Mouse (Mus musculus): ENCODE measurements around the gene Usf3. TPM values are rescaled to one million over a fixed set of nuclear protein-coding genes. Genes with fewer than 3 reads are reported as not detected.

Gene Usf3
- total and polyA plus RNA-seq, 3 experiments, result 4.0 to 8.5 (median 5.2) TPM

GRCm38 (mm10) chr16:44168990-44169389, 4.1 kb upstream of the Usf3 start:
- no peaks in the 10 kb centered on the region for H3K27me3 ChIP-seq (replicated peaks)
- no peaks in the 10 kb centered on the region for H3K79me2 ChIP-seq (replicated peaks; ENCODE audit: control insufficient read depth, extremely low read depth, insufficient read depth, poor library complexity, severe bottlenecking)
- H3K4me1 ChIP-seq (ENCODE audit: control insufficient read depth in 1 of 2, insufficient read depth in 2 of 2), result peaks cover 3 to 13% of the 10 kb centered on the region in 2 experiments; a peak in 2 of 4 replicates
- no peak overlapping the region for H3K4me3 ChIP-seq (replicated peaks in 1 of 3; ENCODE audit: low read depth in 2 of 3, low read length in 2 of 3, poor library complexity in 1 of 3)
- no peak overlapping the region for H3K4me2 ChIP-seq (ENCODE audit: insufficient read depth, low read depth, poor library complexity, severe bottlenecking)
- no peaks in the 10 kb centered on the region for H3K36me3 ChIP-seq (replicated peaks in 1 of 2; ENCODE audit: control insufficient read depth in 1 of 2, insufficient read depth in 1 of 2, low read length in 1 of 2)
- no peaks in the 10 kb centered on the region for H3K9me3 ChIP-seq (replicated peaks; ENCODE audit: low read length)
- TF ChIP-seq PAX5 (IDR thresholded peaks at IDR 0.05; ENCODE audit: low read length), result no peak
- TF ChIP-seq NRF1 (IDR thresholded peaks at IDR 0.05; ENCODE audit: low read depth, low read length), result no peak
- TF ChIP-seq MAX (IDR thresholded peaks at IDR 0.05; ENCODE audit: low read length), result no peak
- DNase-seq (ENCODE audit: extremely low read depth), result no peak
- in situ Hi-C loops (cut with MboI; ENCODE audit: low pct_ligation_motif_present, low pct_unique_long_range_greater_than_20kb, low sequenced_read_pairs) (no loop called here), dilution Hi-C loops (cut with MboI; ENCODE audit: extremely low pct_ligation_motif_present, extremely low pct_unique_long_range_greater_than_20kb, low sequenced_read_pairs) (no loop called here)
- H3K27ac ChIP-seq (ENCODE audit: insufficient read depth, low read depth), result no peak overlapping the region
- no peak overlapping the region for H3K9ac ChIP-seq (ENCODE audit: insufficient read depth, low read depth)

DNA sequence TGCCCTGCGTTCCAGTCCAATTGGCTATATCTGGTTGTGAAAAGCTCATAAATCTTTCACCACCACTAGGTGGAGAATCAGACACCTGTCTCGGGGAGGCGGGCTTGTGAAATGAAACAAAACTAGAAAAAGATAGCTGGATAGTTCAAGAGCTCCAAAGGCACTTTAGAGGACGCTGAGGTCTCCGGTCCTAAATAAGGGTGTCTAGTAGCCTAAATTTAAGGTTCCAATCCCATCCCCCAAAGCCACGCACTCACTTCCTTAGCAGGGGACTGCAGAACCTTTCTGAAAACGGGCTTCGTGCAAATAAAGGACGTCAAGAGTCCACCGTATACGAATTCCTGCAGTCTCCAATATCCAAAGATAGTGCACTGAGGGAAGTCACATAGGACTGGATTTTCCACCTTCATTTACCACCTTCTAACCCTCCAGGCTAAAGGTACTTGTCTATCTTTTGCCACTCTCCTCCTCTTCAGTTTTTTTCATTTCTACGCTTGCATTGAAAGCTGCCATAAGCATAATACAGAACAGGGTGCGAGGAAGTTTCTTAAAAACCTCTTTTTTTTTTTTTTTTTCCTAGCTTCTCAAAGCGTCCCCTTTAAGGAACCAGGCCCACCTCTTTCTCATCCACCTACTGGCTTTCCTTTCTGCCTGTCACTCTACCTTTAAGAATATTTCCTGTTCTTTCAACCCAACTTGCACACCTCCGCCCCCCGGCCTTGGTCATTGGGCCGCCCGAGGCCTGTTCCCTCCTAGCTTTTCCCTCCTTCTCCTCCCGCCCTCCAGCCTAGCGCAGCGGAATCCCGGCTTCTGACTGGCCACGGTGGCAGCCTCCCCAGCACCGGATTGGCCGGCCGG, 520 bp upstream of the Usf3 start:
- dilution Hi-C loops (cut with MboI; ENCODE audit: extremely low pct_ligation_motif_present, extremely low pct_unique_long_range_greater_than_20kb, low sequenced_read_pairs) (no loop called here), in situ Hi-C loops (cut with MboI; ENCODE audit: low pct_ligation_motif_present, low pct_unique_long_range_greater_than_20kb, low sequenced_read_pairs) (no loop called here)
- DNase-seq (ENCODE audit: extremely low read depth), result peak; percentile 99
- Histone ChIP-seq H3K4me3 (replicated peaks in 1 of 3; ENCODE audit: low read depth in 2 of 3, low read length in 2 of 3, poor library complexity in 1 of 3) (peak overlapping the region; percentile 60 to 92 (median 78)), H3K27me3 (replicated peaks) (no peaks in the 10 kb centered on the region), H3K36me3 (replicated peaks in 1 of 2; ENCODE audit: control insufficient read depth in 1 of 2, insufficient read depth in 1 of 2, low read length in 1 of 2) (no peaks in the 10 kb centered on the region), H3K4me2 (ENCODE audit: insufficient read depth, low read depth, poor library complexity, severe bottlenecking) (peak overlapping the region; percentile 85), H3K79me2 (replicated peaks; ENCODE audit: control insufficient read depth, extremely low read depth, insufficient read depth, poor library complexity, severe bottlenecking) (no peaks in the 10 kb centered on the region; the same call in 1 of the 2 replicates), H3K9me3 (replicated peaks; ENCODE audit: low read length) (no peaks in the 10 kb centered on the region), H3K9ac (ENCODE audit: insufficient read depth, low read depth) (peak overlapping the region; percentile 99), H3K4me1 (ENCODE audit: control insufficient read depth in 1 of 2, insufficient read depth in 2 of 2) (peaks cover 6 to 25% of the 10 kb centered on the region in 2 experiments; a peak in 3 of 4 replicates), H3K27ac (ENCODE audit: insufficient read depth, low read depth) (peak overlapping the region; percentile 83)
- TF ChIP-seq EP300 (IDR thresholded peaks at IDR 0.05; ENCODE audit: low read length), result peak; percentile 13; the same call in 1 of the 2 replicates
- no peak for TF ChIP-seq ETS1 (conservative IDR thresholded peaks at IDR 0.05; ENCODE audit: low read depth, low read length)
- TF ChIP-seq HCFC1 (IDR thresholded peaks at IDR 0.05; ENCODE audit: low read depth, low read length), result peak; percentile 83
- peak; percentile 85 for TF ChIP-seq KAT2A (IDR thresholded peaks at IDR 0.05; ENCODE audit: insufficient replicate concordance, low read length)
- peak; percentile 89 for TF ChIP-seq ELF1 (IDR thresholded peaks at IDR 0.05; ENCODE audit: low read depth, low read length)
- peak; percentile 100 for TF ChIP-seq ZNF384 (IDR thresholded peaks at IDR 0.05; ENCODE audit: low read depth, low read length)
- TF ChIP-seq JUND (conservative IDR thresholded peaks at IDR 0.05; ENCODE audit: low read depth, low read length), result 0 out of 2 replicates have a peak, but pooled peaks have one; percentile 9
- TF ChIP-seq MXI1 (IDR thresholded peaks at IDR 0.05; ENCODE audit: low read depth, low read length), result peak; percentile 51; the same call in 1 of the 2 replicates
- TF ChIP-seq IRF4 (IDR thresholded peaks at IDR 0.05; ENCODE audit: low read depth, low read length), result peak; percentile 79
- peak; percentile 24; the same call in 1 of the 2 replicates for TF ChIP-seq BHLHE40 (IDR thresholded peaks at IDR 0.05; ENCODE audit: low read depth, low read length)
- TF ChIP-seq USF1 (IDR thresholded peaks at IDR 0.05; ENCODE audit: low read depth, low read length), result no peak
- TF ChIP-seq USF2 (conservative IDR thresholded peaks at IDR 0.05; ENCODE audit: low read depth, low read length), result 0 out of 2 replicates have a peak, but pooled peaks have one; percentile 15
- TF ChIP-seq TBP (conservative IDR thresholded peaks at IDR 0.05; ENCODE audit: low read depth, low read length), result peak; percentile 66
- no peak for TF ChIP-seq MAFK (IDR thresholded peaks at IDR 0.05; ENCODE audit: insufficient replicate concordance, low read length)
- no peak for TF ChIP-seq ZC3H11A (IDR thresholded peaks at IDR 0.05; ENCODE audit: low read depth, low read length)
- peak; percentile 64 for TF ChIP-seq NRF1 (IDR thresholded peaks at IDR 0.05; ENCODE audit: low read depth, low read length)
- TF ChIP-seq MYC (IDR thresholded peaks at IDR 0.05; ENCODE audit: low read depth, low read length), result no peak
- TF ChIP-seq MAZ (IDR thresholded peaks at IDR 0.05; ENCODE audit: low read depth, low read length), result peak; percentile 100
- peak; percentile 41; the same call in 1 of the 2 replicates for TF ChIP-seq ZMIZ1 (IDR thresholded peaks at IDR 0.05; ENCODE audit: low read depth, low read length)
- TF ChIP-seq PAX5 (IDR thresholded peaks at IDR 0.05; ENCODE audit: low read length), result no peak
- TF ChIP-seq MEF2A (IDR thresholded peaks at IDR 0.05; ENCODE audit: borderline replicate concordance, low read depth, low read length), result peak; percentile 44; the same call in 1 of the 2 replicates
- peak; percentile 8; the same call in 1 of the 2 replicates for TF ChIP-seq GABPA (IDR thresholded peaks at IDR 0.05; ENCODE audit: insufficient replicate concordance, low read depth, low read length)
- peak; percentile 39 for TF ChIP-seq RAD21 (IDR thresholded peaks at IDR 0.05; ENCODE audit: low read depth, low read length)
- TF ChIP-seq CHD1 (IDR thresholded peaks at IDR 0.05; ENCODE audit: low read depth, low read length), result peak; percentile 65; the same call in 1 of the 2 replicates
- no peak for TF ChIP-seq JUN (IDR thresholded peaks at IDR 0.05; ENCODE audit: insufficient read depth, low read depth, low read length)
- peak; percentile 67 for TF ChIP-seq MAX (IDR thresholded peaks at IDR 0.05; ENCODE audit: low read length)
- TF ChIP-seq UBTF (IDR thresholded peaks at IDR 0.05; ENCODE audit: low read depth, low read length), result no peak; the same call in 1 of the 2 replicates
- TF ChIP-seq NELFE (IDR thresholded peaks at IDR 0.05; ENCODE audit: low read depth, low read length), result no peak
- peak; percentile 62 for TF ChIP-seq TCF12 (IDR thresholded peaks at IDR 0.05; ENCODE audit: low read depth, low read length)

All from CH12.LX (cell line).